Mouse (Mus musculus) heart, postnatal 0 days (tissue): ENCODE data around the gene Vim.

ENCODE experiments used
- CTCF ChIP-seq: IDR thresholded peaks from 2 replicates; pipeline ENCODE4 v1.5.1; 2016; ENCODE audit warnings: antibody characterized with exemption, control low read depth, low read depth
- EP300 ChIP-seq: IDR thresholded peaks from 2 replicates; pipeline ENCODE4 v1.6.1; 2016; ENCODE audit warnings: antibody characterized with exemption, low read depth

- TF ChIP-seq CTCF, result no peak
- TF ChIP-seq EP300, result no peak
These were observed 8.5 kb downstream of the Vim start for GRCm38 (mm10) chr2:13582184-13582583.
